Mouse (Mus musculus) ES-Bruce4 (cell line): ENCODE data around the gene Tas2r125.

Experiments used
- EP300 ChIP-seq: IDR thresholded peaks from 2 replicates; pipeline ENCODE4 v1.6.1; 2011; ENCODE audit warnings: low read depth, low read length; ENCODE audit not compliant: insufficient read depth
- POLR2A ChIP-seq: IDR thresholded peaks from one replicate; pipeline ENCODE4 v1.8.1; 2011; ENCODE audit warnings: low read length; ENCODE audit not compliant: insufficient read depth

GRCm38 (mm10) chr6:132957819-132958218, 48.4 kb downstream of the Tas2r125 start, which contains the start of gene Tas2r131:
- TF ChIP-seq POLR2A (no peak), EP300 (no peak)
